Mouse (Mus musculus) testis, adult 2 months (tissue): ENCODE measurements around the gene Pon3.

Experiments used
- CTCF ChIP-seq: fragments of 200-500 bp; IDR thresholded peaks from 2 replicates; pipeline ENCODE4 v1.5.1; 2012; ENCODE audit warnings: low read depth, mild to moderate bottlenecking, inconsistent platforms, low read length, moderate library complexity; ENCODE audit not compliant: control insufficient read depth, insufficient read depth, insufficient replicate concordance
- POLR2A ChIP-seq: fragments of 200-500 bp; IDR thresholded peaks from 2 replicates; pipeline ENCODE4 v1.6.1; 2012; ENCODE audit warnings: low read depth, mild to moderate bottlenecking, inconsistent platforms, low read length, moderate library complexity; ENCODE audit not compliant: control insufficient read depth

GRCm38 (mm10) chr6:5255722-5256451 is at the start of gene Pon3:
- TF ChIP-seq CTCF (no peak), POLR2A (no peak)
